Mouse (Mus musculus) cerebellum, adult 18-20 months (tissue): ENCODE data around the gene AA986860.
A peak's percentile ranks its signal among the peaks of the same experiment; 100 is the strongest.

Experiments used
- DNase-seq, 2 experiments: peaks; one replicate each; pipeline ENCODE4 v3.0.0; 2021

AA986860 gene

DNA sequence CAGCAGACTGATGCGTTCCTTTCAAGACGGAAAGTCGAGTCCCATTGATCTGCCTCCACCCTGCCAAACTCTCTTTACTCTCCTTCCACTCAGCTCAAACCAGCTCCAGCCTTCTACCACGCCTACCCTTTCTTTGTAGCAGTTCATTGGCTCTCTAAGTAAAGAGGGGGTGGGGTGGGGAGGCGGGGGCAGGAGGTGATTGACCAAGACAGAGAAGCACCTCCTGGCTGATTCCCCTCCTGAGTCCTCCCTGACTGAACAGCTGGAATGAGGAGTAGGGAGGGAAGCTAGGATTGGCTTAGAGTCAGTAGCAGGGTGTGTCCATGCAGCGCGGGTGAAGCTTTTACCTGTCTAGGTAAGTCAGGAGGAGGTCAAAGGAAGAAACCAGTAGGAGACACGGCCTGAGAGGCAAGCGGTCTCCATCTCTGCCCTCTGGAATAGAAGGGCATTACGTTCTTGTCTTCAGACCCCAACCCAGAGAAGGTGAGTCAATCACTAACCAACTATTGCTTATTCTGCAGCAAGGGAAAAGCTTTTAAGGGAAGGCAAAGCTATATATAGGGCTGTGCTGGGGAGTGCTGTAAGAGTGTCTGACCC, at the start of gene AA986860:
Gene AA986860 (plus strand): TSS at position 236 of the 597 bp plus-strand sequence.
- no peak for DNase-seq

DNA sequence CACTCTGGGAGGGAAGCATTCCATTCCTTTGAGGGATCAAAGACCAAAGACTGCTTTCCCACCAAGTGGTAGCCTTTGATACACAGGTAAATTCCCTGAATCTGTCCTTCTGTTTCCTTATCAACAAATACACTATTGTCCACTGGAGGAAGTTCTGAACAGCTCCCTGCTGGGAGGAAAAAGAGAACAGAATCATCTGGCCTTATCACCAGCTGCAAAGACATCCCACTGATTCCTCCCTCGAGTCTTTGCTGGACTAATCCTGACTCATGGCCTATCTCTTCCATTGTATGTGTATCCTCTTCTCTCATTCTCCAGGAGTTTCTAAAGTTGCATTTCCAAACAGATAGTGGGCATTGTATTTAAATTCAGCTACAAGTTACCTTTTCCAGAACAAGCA, 47.9 kb upstream of the AA986860 start:
- DNase-seq, result no peak

DNA sequence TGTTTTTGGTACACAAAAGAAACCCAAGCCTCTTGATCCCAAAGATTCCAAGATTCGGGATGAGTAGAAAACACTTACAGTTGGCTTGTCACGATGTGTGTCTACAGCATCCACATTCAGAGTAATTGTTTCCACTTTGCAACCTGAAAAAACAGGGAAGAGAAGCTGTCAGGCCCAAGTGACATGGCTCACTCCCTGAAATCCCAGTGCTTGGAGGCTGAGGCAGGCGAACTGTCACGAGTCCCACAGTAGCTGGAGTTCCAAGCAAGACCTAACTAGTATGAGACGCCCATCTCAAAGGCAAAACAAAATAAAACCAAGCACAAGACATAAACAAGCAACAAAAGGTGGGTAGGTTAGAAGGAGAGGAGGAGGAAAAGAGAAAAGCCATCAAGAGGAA, 33.2 kb upstream of the AA986860 start:
- no peak for DNase-seq

DNA sequence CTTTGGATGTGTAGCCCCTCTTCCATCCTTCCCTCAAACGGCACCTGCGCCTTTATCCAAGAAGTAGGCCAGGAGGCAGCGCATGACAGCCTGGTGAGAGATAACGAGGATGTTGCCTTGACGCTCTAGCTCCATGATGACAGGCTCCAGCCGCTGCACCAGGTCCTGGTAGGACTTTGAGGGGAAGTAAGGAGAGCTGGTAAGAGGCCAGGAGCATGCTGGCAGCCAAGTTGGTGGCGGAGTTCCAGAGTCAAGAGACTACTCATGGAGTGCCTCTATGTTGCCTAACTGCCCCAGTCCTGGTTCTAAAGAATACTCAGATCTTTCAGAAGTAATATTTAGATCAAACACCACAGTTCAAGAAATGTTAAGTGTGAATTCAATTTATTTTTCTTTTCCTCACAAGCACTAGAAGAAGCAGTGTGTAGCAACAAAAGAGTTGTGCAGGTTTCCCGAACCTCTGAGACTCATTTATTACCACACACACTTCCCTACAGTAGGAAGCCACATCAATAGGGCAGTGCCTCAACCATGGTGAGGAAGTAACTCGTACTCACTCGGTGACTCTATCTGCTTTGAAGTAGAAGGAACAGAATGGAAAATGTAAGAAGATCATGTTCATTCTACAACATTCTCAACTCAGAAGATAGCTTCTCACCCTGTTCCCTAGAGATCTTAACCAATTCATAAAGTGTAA, 31.7 kb upstream of the AA986860 start:
- peak; percentile 57 to 62 for DNase-seq

DNA sequence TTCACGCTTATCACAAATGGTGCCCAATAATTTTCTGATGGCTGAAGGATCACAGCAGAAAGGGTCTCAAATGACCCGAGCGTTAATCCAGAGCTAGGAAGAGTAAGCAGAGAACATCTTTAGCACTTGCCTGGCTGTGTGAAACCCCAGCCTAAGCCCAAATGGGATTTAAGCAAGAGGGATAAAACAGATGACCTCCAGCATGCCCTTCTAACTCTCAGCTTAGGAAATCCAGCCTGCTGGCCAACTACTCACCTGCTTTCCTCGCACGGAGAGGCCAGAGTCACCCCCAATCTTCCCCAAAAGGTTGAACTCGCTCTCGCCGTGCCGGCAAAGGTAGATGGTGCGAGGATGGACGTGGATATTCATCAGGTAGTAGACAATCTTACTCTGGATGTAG, 29.8 kb upstream of the AA986860 start:
- no peak for DNase-seq

DNA sequence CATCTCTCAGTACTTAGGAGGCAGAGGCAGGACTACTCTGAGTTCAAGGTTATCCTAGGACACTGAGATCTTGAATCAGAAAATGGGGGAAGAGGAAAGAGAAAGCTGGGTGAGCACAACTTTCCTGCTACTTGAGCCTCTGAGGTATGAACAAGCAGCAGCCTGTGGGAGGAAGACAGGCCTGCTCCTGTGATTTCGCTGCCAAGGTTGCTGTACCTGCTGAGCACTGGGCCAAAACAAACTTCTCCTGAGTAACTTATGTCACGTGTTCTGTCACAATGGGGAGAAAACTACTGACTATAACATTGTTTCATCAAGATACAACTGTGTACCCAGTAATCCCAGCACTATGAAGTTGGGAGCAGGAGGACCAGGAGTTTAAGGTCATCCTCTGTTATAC, 28.2 kb upstream of the AA986860 start:
- no peak for DNase-seq

DNA sequence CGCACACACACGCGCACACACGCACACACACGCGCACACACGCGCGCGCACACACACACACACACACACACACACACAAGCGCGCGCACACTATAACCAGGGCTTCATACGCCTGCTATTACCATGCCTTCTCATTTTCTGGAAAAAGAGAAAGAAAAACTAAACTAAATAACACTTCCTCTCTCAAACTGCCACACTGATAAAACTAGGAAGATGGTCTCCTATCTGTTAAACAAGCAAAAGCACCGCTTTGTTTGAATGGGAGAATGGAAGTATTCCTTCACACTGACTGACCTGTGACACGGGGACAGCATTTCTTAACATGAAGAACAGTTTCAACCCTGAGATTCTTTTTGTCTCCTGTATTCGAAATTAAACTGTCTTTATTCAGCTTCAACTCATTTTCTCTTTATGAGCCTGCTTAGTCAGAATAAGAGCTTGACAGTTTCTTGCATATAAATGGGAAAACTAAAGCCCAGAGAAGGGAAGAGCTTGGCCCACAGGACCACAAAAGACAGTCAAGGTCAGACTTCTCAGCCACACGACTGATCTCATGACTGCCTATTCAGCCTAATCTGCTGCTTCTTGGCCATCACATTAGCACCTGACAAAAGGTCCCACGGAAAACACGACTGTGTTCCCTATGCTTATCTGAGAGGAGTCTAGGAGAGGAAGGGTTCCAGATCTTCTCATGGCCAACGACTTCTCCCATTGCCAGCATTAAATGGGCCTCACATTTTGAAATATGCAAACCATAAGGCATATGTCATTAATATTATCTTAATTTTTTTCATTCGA, 21.3 kb upstream of the AA986860 start:
- DNase-seq, result no peak

DNA sequence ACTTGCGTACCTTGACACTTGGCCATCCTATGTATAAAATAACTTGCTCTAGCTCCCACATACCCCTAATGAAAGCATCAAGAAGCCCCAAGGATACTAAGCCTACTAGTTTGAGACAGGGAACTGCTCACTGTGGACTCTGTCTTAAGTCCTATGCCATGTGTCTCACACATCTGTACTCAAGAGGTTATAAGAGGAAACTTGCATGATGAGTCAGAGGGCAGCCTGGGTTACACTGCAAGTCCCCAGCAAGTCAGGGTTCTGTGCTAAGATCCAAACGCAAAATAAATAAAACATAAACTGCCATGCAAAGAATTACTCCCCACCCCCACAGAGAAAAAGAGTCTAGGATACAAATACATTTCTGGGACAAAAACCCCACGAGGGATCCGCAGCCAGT, 17.7 kb upstream of the AA986860 start:
- no peak for DNase-seq

DNA sequence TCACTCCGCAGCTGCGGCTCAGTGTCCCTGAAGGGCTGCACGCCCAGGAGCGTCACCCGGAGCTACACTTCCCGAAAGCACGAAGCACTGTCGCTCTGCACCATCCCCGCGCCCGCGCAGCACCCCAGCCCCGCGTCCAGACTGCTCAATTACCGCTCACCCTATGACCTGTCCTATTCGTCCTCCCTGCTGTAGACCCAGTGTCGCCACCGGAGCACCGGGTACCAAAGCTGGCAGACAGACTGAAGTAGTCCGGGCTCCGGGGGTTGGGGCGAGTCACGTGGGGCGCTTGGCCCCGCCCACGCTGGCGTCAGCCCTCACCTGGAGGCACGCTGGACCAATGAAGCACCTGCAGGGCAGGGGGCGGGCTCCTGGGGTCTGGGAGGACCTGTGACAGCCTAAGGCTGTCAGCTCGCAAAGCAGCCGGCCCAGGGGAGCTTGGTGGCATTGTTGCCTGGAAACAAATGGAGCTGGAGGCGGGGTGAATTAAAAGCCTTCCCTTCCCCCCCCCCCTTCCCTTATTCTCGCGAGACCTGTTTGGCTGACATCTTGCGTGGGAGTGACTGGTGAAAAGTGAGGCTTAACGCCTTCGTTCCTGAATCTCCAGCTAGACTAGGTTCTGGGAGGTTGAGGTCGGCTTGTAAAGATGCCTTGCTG, 16.1 kb upstream of the AA986860 start, which contains the start of gene Gm29427:
Gene Gm29427 (minus strand): TSS at position 239 of the 657 bp plus-strand sequence.
- peak; percentile 98 to 99 for DNase-seq

DNA sequence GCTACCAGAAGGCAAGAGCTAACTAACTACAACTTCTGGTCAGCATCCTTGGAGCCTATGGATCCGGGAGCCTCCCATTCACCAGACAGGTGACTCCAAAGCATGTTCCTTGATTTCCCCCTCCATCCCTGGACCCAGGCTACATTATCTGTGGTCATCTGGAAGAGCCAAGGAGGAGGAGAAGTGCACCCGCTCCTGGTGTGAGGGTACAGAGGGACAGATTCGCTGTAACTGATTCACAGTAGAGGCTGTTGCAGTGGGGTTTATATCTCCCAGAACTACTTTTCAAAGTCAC, 15.6 kb upstream of the AA986860 start:
- no peak for DNase-seq

DNA sequence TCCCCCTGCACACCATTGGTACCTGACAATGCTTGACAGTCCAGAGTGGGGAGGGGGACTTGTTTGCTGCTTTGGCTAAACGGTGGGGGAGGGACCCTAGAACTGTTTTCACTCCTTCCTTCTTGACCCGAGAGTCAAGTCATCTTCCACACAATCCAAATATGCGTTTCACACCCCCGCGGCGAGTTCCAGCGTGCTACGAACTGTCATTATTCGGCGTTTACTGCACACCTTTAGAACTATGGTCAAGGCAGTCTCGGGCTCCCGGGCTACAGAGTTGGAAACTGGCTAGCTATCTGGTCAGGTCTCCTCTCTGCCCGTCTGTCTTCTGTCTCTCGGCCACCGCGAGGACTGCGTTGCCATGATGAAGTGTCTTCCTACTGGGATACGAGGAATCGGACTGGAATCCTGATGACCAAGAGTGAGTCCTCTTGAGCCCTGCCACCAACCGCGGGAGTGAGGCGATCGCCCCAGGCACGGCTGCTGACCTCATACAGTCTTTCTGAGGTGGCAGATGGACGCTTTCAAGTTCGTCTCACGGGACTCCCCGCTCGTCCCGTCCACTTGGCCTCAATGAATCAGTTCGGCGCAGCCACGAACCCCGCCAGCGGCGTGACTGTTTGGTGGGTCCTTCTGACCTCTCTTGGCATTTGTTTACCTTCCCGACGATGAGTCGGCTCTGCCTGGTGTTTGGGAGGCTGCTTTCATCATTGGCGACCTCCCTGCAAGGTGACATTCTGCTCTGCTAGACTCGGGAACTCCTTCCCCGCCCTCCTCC, 15.1 kb upstream of the AA986860 start:
- peak; percentile 63 to 74 for DNase-seq

DNA sequence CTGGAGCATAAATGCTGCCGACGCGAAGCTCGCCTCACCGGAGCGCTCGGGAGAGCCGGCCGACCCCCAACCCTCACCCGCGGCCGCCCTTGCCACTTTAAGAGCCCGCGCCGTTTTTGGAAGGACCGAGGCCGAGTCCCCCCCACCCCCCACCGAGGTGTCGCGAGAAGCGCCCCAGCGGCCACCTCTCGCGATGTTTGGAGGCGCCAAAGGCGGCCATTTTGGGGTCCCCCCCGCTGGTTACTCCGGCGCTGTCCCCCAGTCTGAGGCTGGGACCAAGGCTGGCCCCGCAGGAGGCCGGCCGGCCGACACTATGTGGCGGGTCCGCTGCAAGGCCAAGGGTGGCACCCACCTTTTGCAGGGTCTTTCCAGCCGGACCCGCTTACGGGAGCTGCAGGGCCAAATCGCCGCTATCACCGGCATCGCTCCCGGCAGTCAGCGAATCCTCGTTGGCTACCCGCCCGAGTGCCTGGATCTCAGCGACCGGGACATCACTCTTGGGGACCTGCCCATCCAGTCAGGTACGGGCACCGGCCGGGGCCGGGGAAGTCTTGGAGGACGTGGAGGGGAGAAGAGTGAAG, 14.4 kb upstream of the AA986860 start, which contains the start of gene Yod1:
Gene Yod1 (plus strand): TSS at position 37 of the 581 bp plus-strand sequence.
- peak; percentile 87 to 93 for DNase-seq

DNA sequence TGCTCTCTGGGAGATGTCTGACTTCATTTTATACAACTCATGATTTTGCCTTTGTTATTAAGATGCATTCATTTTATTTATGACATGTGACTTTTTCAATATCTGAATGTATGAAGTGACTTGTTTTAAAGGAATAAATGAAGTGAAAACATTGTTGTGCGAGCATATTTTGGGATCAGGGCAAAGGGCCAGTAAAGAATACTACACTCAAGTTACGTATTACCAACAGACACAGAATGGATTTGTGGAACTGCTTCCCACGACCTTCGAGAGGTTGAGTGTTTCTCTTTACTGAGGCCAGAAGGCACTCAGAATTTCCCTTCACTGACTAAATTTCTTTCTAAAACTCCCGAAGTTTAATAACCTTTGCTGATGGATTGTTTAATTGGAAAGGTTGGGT, 7.6 kb upstream of the AA986860 start:
- no peak for DNase-seq

DNA sequence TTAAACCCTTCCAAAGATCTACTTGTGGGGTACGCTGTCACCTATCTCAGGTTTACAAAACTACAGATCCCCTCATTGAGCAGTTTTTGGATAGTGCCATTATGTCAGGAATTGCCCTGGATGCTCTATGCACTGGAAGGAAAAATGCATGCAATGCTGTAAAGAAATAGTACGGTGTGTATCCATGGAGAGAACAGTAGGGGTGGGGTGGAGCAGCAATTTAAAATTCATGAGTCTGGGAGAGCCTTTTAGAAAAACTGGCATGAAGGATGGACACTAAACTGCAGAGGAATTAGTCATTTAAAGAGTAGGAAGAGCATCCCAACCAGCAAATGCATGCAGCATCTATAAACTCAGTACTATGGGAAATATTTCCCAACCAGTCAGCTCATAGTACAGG, 5.4 kb upstream of the AA986860 start:
- no peak for DNase-seq

DNA sequence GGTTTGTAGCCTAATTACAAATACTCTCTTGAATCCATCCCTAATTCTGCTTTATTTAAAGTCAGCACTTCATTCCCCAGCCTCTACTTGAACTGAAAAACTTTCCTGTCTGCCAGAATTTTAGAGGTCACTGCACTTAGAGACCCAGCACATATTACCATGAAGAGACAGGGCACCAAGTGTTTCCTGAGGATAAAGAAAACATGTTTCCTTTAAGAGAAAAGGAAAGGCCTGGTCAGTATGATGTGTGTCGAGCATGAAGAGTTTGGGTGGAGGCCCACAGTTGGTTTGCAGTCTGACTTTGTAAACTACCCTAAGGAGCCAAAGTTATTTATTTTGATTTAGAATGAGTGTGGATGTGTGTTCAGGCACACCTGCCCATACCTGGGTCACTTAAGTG, 3.7 kb upstream of the AA986860 start:
- no peak for DNase-seq

DNA sequence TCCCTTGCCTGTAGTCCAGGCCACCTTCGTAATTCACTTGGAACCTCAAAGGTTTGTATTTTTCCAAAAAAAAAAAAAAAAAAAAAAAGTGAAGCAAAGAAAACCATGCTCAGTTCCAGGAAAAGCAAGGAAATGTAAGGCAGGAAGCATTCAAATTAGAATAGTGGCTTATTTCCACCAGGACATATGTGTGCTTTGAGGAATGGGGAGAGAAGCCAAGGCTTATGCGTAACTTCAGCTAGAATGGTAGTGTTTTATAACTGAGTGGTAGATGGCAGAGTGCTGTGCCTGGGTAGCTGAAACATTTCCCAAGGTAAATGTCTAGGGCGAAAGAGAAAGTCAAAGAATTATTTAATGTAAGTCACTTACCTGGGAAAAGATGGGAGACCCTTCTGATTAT, 3.1 kb upstream of the AA986860 start:
- no peak for DNase-seq

DNA sequence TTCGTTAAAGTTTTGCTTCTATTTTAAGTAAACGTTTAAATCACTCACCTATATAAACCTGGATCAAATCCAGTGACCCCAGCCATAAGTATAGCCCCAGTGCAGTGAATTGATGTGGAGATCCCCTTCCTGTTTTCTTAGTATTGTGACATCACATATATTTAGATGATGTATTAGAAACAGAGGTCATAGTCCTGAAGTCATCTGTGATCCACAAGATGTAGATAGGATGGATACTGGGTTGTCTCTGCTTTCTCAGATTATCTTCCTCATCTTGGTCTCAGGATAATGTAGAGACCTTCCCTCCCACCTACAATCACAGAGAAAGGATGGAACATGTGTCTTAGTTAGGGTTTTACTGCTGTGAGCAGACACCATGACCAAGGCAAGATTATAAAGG, 2.6 kb upstream of the AA986860 start, which contains the start of gene Pfkfb2:
Gene Pfkfb2 (minus strand): TSS at position 101 of the 400 bp plus-strand sequence.
- DNase-seq, result no peak

DNA sequence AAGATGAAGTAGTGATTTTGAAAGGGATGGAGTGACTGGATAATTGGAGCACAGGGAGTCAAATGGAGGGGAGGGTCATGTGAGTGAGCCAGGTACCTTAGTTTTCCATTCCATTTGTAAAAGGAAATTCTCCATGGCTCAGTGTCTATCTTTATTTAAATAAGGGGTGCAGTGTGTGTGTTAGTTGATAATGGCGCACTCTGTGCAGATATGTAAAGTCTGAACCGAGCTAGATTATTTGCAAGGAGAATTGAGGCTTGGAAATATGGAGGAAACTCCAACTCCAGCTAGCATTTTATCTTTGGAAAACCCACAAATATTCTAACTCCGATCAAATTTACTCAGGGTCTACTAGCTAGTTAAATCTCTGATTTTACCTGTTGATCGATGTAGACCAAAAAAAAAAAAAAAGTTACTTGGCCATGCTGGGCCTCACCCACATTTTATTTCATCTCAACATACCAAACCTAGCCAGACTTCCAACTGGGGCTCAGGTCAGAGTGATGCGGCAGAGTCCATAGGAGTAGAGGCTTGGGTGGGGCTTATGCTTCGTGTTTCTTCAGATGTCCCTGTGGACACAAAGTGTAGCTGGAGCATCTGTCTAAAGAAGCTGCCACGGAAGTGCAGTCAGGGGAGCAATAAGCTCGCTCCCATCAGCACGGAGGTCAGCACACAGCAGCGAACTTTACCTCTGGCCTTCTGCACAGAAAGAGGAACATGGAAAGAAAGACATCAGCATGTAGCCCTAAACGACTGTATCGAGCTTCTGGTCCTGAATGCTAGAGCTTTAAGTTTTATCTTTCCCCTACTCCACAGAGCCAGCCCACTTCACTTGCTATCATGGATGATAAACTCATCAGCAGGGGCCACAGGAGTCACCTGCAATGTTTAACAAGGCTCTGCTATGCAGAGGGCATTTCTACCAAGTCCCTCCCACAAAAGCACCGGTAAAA, 1.2 kb downstream of the AA986860 start:
- DNase-seq, result no peak

DNA sequence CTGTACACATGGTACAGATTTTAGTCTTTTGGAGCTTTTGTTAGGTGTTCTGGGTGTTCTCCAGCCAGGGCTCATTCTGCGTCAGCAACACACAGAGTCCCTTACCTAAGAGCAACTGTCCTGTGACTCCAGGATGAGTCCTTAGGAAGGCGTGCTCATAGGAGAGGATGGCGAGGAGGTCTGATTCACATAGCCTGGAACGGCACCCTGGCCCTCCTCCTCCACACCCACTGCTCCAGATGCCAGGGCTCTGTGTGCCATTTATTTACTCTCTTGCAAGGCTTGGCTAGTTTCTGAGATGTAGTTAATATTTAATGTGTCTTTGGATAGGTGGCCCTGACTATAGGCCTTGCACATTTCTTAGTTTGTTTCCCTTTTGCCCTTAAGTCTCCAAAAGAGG, 1.9 kb downstream of the AA986860 start:
- no peak for DNase-seq

DNA sequence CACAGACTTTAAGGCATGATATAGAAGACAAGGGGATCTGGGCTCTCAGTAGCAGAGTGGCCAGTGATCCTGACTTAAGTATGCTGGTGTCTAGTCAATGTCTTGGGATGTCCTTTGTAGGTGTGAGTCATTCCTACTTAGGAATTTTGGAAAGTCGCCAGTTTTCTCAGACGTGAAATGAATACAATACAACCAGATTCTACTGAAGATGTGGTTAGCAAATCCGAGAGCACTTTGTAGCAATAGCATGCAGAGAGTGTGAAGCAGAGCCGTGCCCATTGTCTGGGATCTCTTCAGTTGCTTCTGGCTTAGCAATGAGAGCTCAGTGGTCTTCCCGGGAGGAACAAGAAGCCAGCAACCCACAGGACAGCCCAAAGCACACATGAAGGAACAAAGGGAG, 2.7 kb downstream of the AA986860 start:
- DNase-seq, result no peak

DNA sequence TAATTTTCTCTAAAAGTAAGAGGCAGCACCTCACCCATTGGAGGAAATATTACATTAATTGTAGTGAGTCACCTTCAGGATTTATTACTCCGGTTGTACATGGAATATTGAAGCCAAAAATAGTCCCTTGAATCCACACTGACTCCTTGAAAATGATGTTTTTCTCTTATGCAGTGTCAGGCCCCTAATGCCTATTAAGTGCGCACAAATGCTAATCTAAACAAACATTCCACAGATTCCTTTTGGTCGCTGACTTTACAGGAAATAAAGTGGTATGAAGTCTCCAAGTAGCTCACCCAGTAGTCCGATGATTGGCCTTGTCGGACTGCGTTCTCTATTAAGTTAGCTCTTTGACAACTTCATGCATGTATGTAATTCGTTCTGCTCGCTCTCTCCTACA, 3.1 kb downstream of the AA986860 start:
- DNase-seq, result no peak
